In the genomic region with DNA sequence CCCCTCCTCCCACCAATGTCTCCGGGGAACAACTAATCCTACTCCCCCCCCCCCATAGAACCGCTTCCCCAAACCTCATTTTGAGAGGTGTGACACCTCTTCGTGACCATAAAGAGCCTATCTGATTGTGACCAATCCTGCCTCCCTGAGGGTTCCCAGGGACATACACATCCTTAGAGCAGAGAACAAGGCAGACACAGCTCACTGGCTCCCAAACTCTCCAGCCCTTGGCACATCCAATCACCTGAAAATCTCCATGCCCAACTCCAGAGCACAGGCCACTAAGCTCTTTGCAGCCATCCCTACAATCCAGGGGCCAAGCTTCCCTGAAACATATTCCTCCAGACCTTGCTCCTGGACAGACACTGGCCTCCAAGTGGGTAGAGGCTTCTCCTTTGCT, we compare ENCODE assay signal across 13 mouse cellular contexts.
DNase-seq lines count a peak whose midpoint lies in the region; ATAC-seq lines count a peak whose summit lies in the region.
"Had no signal": no experiment of that assay in that cellular context is flagged by ENCODE, and none has a peak within 500 bp of the region (broad histone marks: within the 10 kb centered on the region; RNA-seq: fewer than 3 reads in every experiment).

No protein-coding gene starts in this region.

- WGBS in kidney, embryonic 16.5 days = 17% methylated on average over 3 of the region's 3 CpGs
- WGBS in embryonic facial prominence, embryonic 13.5 days = 12% methylated on average over 3 of the region's 3 CpGs
- WGBS in hindbrain, embryonic 14.5 days = 8% methylated on average over 3 of the region's 3 CpGs
- WGBS in neural tube, embryonic 14.5 days = 27% methylated on average over 3 of the region's 3 CpGs

- H3K9me3 ChIP-seq in kidney, embryonic 16.5 days (ENCODE audit: low read length) = no peaks in the 10 kb centered on the region
- no peaks in the 10 kb centered on the region for H3K9me3 ChIP-seq in embryonic facial prominence, embryonic 13.5 days
- no peaks in the 10 kb centered on the region for H3K9me3 ChIP-seq in hindbrain, embryonic 14.5 days (ENCODE audit: control insufficient read depth, low read length)
- H3K9me3 ChIP-seq in neural tube, embryonic 14.5 days (ENCODE audit: control insufficient read depth, low read length) = no peaks in the 10 kb centered on the region

- no peaks in the 10 kb centered on the region for H3K36me3 ChIP-seq in kidney, embryonic 16.5 days (ENCODE audit: insufficient read depth, low read length)
- H3K36me3 ChIP-seq in embryonic facial prominence, embryonic 13.5 days = no peaks in the 10 kb centered on the region
- H3K36me3 ChIP-seq in hindbrain, embryonic 14.5 days (replicated peaks; ENCODE audit: control insufficient read depth, insufficient read depth) = no peaks in the 10 kb centered on the region
- H3K36me3 ChIP-seq in neural tube, embryonic 14.5 days (ENCODE audit: control insufficient read depth, insufficient read depth, low read length) = no peaks in the 10 kb centered on the region

- DNase-seq in kidney, adult 9 months = no peak
- no peak for DNase-seq in hindbrain, embryonic 14.5 days (ENCODE audit: low spot score)
- no peak for DNase-seq in thymus, postnatal 14 days
- DNase-seq in thymus, postnatal 4 days = no peak
- no peak for DNase-seq in B cell, adult 2 months
- DNase-seq: gastrocnemius, postnatal 14 days; layer of hippocampus, postnatal 36 days; liver, postnatal 0 days; right cerebral cortex, postnatal 4 days; thymus, postnatal 25 days had no signal

- peaks cover 10% of the 10 kb centered on the region for H3K4me1 ChIP-seq in kidney, embryonic 16.5 days (ENCODE audit: insufficient read depth, low read length)
- H3K4me1 ChIP-seq in embryonic facial prominence, embryonic 13.5 days = peaks cover 24% of the 10 kb centered on the region
- peaks cover 20% of the 10 kb centered on the region for H3K4me1 ChIP-seq in hindbrain, embryonic 14.5 days (replicated peaks; ENCODE audit: control insufficient read depth, insufficient read depth, low read length)
- H3K4me1 ChIP-seq in neural tube, embryonic 14.5 days (ENCODE audit: control insufficient read depth, insufficient read depth, low read length) = peaks cover 14% of the 10 kb centered on the region; the same call in 1 of the 2 replicates

- no peak overlapping the region for H3K27ac ChIP-seq in kidney, embryonic 16.5 days (ENCODE audit: low read length)
- no peak overlapping the region for H3K27ac ChIP-seq in embryonic facial prominence, embryonic 13.5 days
- H3K27ac ChIP-seq in hindbrain, embryonic 14.5 days = no peak overlapping the region
- no peak overlapping the region for H3K27ac ChIP-seq in neural tube, embryonic 14.5 days (ENCODE audit: low read depth, low read length)

- no peak for ATAC-seq in kidney, embryonic 16.5 days (ENCODE audit: low FRiP score, low TSS enrichment)
- ATAC-seq in embryonic facial prominence, embryonic 13.5 days (ENCODE audit: insufficient number of reproducible peaks, insufficient read depth, low FRiP score, low TSS enrichment, low read depth) = no peak
- no peak for ATAC-seq in hindbrain, embryonic 14.5 days (ENCODE audit: low FRiP score)
- no peak for ATAC-seq in neural tube, embryonic 14.5 days (ENCODE audit: low read depth)
- ATAC-seq: liver, postnatal 0 days had no signal

- H3K4me3 ChIP-seq in kidney, embryonic 16.5 days (ENCODE audit: low read length) = no peak overlapping the region
- H3K4me3 ChIP-seq in embryonic facial prominence, embryonic 13.5 days = no peak overlapping the region
- peak overlapping the region; percentile 70 for H3K4me3 ChIP-seq in hindbrain, embryonic 14.5 days (replicated peaks; ENCODE audit: low read length)
- H3K4me3 ChIP-seq in neural tube, embryonic 14.5 days (ENCODE audit: low read depth, low read length) = peak overlapping the region; percentile 76

- H3K9ac ChIP-seq in kidney, embryonic 16.5 days (replicated peaks; ENCODE audit: low read length) = no peak overlapping the region
- H3K9ac ChIP-seq in embryonic facial prominence, embryonic 13.5 days = no peak overlapping the region
- H3K9ac ChIP-seq in hindbrain, embryonic 14.5 days = peak overlapping the region; percentile 69
- peak overlapping the region; percentile 83 for H3K9ac ChIP-seq in neural tube, embryonic 14.5 days (replicated peaks; ENCODE audit: low read depth, low read length)
- H3K9ac ChIP-seq: liver, postnatal 0 days had no signal

- H3K4me2 ChIP-seq in kidney, embryonic 16.5 days (replicated peaks; ENCODE audit: low read depth, low read length) = 0 out of 2 replicates have a peak overlapping the region, but pooled peaks have one; percentile 79
- H3K4me2 ChIP-seq in embryonic facial prominence, embryonic 13.5 days = 0 out of 2 replicates have a peak overlapping the region, but pooled peaks have one; percentile 0
- H3K4me2 ChIP-seq in hindbrain, embryonic 14.5 days (replicated peaks) = peak overlapping the region; percentile 85
- H3K4me2 ChIP-seq in neural tube, embryonic 14.5 days (ENCODE audit: low read depth, low read length) = peak overlapping the region; percentile 71

- peaks cover 49% of the 10 kb centered on the region for H3K27me3 ChIP-seq in kidney, embryonic 16.5 days (ENCODE audit: insufficient read depth, low read length)
- H3K27me3 ChIP-seq in embryonic facial prominence, embryonic 13.5 days = peaks cover 91% of the 10 kb centered on the region
- H3K27me3 ChIP-seq in hindbrain, embryonic 14.5 days (ENCODE audit: control insufficient read depth, insufficient read depth, low read length) = no peaks in the 10 kb centered on the region
- H3K27me3 ChIP-seq in neural tube, embryonic 14.5 days (ENCODE audit: control insufficient read depth, insufficient read depth, low read length) = no peaks in the 10 kb centered on the region

Comparison
In these comparisons a context has a peak if more than half of its experiments do, and no peak if none do; other contexts are left out.
1. H3K4me2 ChIP-seq: peak in every context shown above with its lines; median percentile 85 in hindbrain, embryonic 14.5 days; 79 in kidney, embryonic 16.5 days; 71 in neural tube, embryonic 14.5 days; 0 in embryonic facial prominence, embryonic 13.5 days.
2. H3K4me3 ChIP-seq: peak in hindbrain, embryonic 14.5 days (single experiment) and neural tube, embryonic 14.5 days (single experiment); none in kidney, embryonic 16.5 days (single experiment) and embryonic facial prominence, embryonic 13.5 days (single experiment).
3. H3K9ac ChIP-seq: peak in hindbrain, embryonic 14.5 days (single experiment) and neural tube, embryonic 14.5 days (single experiment); none in kidney, embryonic 16.5 days (single experiment) and embryonic facial prominence, embryonic 13.5 days (single experiment).